In the genomic region with DNA sequence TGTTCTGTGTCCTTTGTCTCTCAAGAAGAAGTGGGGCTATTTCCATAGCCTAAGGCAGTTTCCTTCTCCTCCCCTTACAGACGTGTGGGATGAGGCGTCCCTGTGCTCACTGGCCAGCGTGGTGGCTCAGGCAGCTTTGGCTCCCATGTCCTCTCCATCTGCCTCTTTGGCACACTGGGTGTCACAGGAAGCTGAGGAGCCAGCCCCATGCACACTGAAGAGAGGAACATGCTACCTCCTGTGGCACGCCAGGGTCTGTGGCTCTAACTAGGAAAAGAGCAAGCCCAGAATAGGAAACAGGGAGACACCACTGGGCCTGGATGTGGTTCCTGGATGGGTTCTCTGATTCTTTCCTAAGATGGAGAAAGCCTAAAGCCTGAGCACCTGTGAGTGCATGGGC, we compare ENCODE assay signal across 29 mouse cellular contexts.
DNase-seq lines count a peak whose midpoint lies in the region; TF ChIP-seq lines count a peak whose summit lies in the region.
"Had no signal": no experiment of that assay in that cellular context is flagged by ENCODE, and none has a peak within 500 bp of the region (broad histone marks: within the 10 kb centered on the region; RNA-seq: fewer than 3 reads in every experiment).

No protein-coding gene starts in this region.

- TF ChIP-seq POLR2A in cerebellum, adult 2 months (IDR thresholded peaks at IDR 0.05; ENCODE audit: borderline replicate concordance, insufficient read depth, low read length) = no peak

- no peaks in the 10 kb centered on the region for H3K27me3 ChIP-seq in cerebellum, adult 2 months (ENCODE audit: control insufficient read depth, insufficient read depth, low read length)
- H3K27me3 ChIP-seq: forebrain, embryonic 15.5 days; hindbrain, embryonic 15.5 days; limb, embryonic 15.5 days; liver, embryonic 13.5 days had no signal

- H3K27ac ChIP-seq in gastrocnemius, adult 2 months = peak overlapping the region; percentile 10; the same call in 1 of the 2 replicates
- H3K27ac ChIP-seq in cerebellum, adult 2 months (ENCODE audit: insufficient read depth, low read length) = no peak overlapping the region
- H3K27ac ChIP-seq: forebrain, embryonic 15.5 days; heart, adult 2 months; hindbrain, embryonic 15.5 days; layer of hippocampus, adult 2 months; limb, embryonic 10.5 days; limb, embryonic 15.5 days; liver, embryonic 13.5 days; stomach, postnatal 0 days had no signal

- no peak for DNase-seq in gastrocnemius, adult 2 months
- DNase-seq in gastrocnemius, postnatal 4 days (ENCODE audit: low spot score in 2 of 2) = no peak
- peak; percentile 66 for DNase-seq in brain, adult 2 months (ENCODE audit: low read depth, low spot score)
- peak; percentile 54 to 67 for DNase-seq in cerebellum, adult 2 months
- peak; percentile 60 to 72 for DNase-seq in cerebellum, postnatal 14 days
- no peak for DNase-seq in kidney, adult 11 months
- no peak for DNase-seq in adrenal gland, postnatal 25 days
- DNase-seq: adrenal gland, postnatal 10 days; gastrocnemius, postnatal 36 days; heart, adult 2 months; heart, postnatal 4 days; kidney, adult 18-20 months; kidney, postnatal 36 days; liver, embryonic 13.5 days; lung, adult 18-20 months; lung, postnatal 4 days; midbrain, embryonic 14.5 days; right cerebral cortex, adult 18-20 months; spleen, adult 18-20 months; thymus, adult 18-20 months; thymus, postnatal 36 days had no signal

- TF ChIP-seq CTCF in gastrocnemius, adult 2 months (IDR thresholded peaks at IDR 0.05) = no peak
- no peak for TF ChIP-seq CTCF in cerebellum, adult 2 months (IDR thresholded peaks at IDR 0.05; ENCODE audit: borderline replicate concordance, insufficient read depth, low read depth, low read length)

- H3K4me3 ChIP-seq in gastrocnemius, adult 2 months = no peak overlapping the region
- H3K4me3 ChIP-seq in cerebellum, adult 2 months (replicated peaks; ENCODE audit: insufficient read depth, low read depth, low read length) = no peak overlapping the region
- H3K4me3 ChIP-seq: forebrain, embryonic 15.5 days; heart, adult 2 months; heart, embryonic 12.5 days; hindbrain, embryonic 15.5 days; layer of hippocampus, adult 2 months; limb, embryonic 10.5 days; limb, embryonic 15.5 days; liver, embryonic 13.5 days; megakaryocyte, embryonic 14.5 days had no signal

- intact Hi-C loops in gastrocnemius, adult 2 months (cut with DNase I) = loop anchor here (5.0 kb wide), 1 partner anchor 88 kb away; no protein-coding TSS in a partner anchor

- H3K4me1 ChIP-seq in cerebellum, adult 2 months (ENCODE audit: control insufficient read depth, insufficient read depth, low read length) = peaks cover 26% of the 10 kb centered on the region
- H3K4me1 ChIP-seq: forebrain, embryonic 15.5 days; liver, embryonic 13.5 days had no signal

- 26% methylated on average over 4 of the region's 4 CpGs for WGBS in cerebellum, adult 2 months

Comparison
In these comparisons a context has a peak if more than half of its experiments do, and no peak if none do; other contexts are left out.
1. DNase-seq: peak in brain, adult 2 months (single experiment), cerebellum, adult 2 months (2 of 2) and cerebellum, postnatal 14 days (2 of 2); none in gastrocnemius, adult 2 months (single experiment), gastrocnemius, postnatal 4 days (0 of 2), kidney, adult 11 months (single experiment) and adrenal gland, postnatal 25 days (single experiment).